Mouse (Mus musculus): Measurements from ENCODE around the gene Kif15.

The Kif15 gene

DNA sequence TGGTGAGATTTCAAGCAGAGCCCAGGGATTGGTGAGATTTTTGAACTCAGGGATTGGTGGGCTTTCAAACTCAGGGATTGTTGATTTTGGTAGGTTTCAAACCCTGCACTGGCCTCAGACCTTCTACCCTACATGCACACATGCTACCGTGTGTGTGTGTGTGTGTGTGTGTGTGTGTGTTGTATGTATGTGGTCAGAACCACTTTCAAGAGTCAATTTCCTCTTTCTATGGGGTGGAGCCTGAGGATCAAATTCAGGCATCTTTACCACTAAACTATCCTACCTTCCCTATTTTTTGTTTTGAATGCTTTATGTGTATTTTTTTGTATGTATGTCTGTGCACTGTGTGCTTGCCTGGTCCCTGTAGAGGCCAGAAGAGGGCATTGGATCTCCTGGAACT is 96.8 kb downstream of the Kif15 start:
- H3K4me1 ChIP-seq (replicated peaks; ENCODE audit: low read depth, low read length), result no peaks in the 10 kb centered on the region

DNA sequence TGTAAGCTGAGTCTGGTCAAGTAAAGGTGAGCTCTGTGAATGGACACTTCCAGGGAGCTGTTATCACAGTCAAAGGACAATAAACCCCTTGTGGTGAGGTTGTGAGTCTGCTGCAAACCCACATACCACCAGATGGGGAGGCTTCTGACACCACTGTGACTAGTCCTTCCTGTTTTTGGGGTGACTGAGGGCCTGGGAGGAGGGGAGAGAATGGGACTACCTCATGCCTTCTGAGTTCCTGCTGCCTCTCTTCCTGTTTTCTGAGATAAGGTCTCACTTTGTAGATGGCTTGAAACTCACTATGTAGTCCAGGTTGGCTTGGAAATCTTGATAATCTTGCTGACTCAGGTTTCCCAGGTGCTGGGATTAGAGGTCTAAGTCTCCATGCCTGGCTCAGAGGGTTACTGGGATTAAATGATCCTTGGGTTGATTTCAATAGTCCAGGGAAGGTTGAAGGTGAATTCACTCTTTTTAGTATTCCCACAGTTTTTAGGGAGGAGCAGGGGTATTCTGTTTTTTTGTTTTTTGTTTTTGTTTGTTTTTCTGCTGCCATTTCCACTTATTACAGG is 108.0 kb downstream of the Kif15 start:
- H3K9me3 ChIP-seq (ENCODE audit: low read length), result no peaks in the 10 kb centered on the region
- TF ChIP-seq NANOG (IDR thresholded peaks at IDR 0.05; ENCODE audit: borderline replicate concordance, low read length), result no peak
- TF ChIP-seq CTCF (conservative IDR thresholded peaks at IDR 0.05; ENCODE audit: low read length), result no peak

More for the DNA sequence above, 96.8 kb downstream of the Kif15 start:
- Histone ChIP-seq H3K27me3 (ENCODE audit: insufficient read depth, low read length) (no peaks in the 10 kb centered on the region; the same call in 1 of the 2 replicates), H3K9me3 (ENCODE audit: low read length) (no peaks in the 10 kb centered on the region), H3K4me3 (replicated peaks; ENCODE audit: low read length) (no peak overlapping the region), H3K36me3 (ENCODE audit: insufficient read depth, low read length) (no peaks in the 10 kb centered on the region)
- no peak for TF ChIP-seq CTCF (conservative IDR thresholded peaks at IDR 0.05; ENCODE audit: low read length)
- no peak for TF ChIP-seq NANOG (IDR thresholded peaks at IDR 0.05; ENCODE audit: borderline replicate concordance, low read length)
- TF ChIP-seq POU5F1 (IDR thresholded peaks at IDR 0.05; ENCODE audit: borderline replicate concordance, low read length), result no peak

DNA sequence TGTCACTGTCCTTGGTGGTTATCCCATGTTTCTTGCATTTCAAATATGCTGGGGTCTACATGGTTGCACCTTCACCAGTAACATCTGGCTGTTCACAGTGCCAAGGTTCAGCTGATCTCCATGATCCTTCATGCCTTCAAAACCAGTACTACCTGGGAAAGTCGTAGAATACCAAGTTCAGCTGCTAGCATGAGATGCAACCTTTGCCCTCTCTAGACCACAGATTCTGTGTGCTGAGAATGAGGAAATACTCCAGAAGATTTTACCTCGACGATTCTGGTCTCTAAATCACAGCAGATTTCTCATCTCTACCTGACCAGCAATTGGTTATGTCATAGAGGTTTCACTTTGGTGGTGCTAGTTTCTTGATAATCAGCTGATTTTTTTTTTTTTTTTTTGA is 109.3 kb downstream of the Kif15 start:
- TF ChIP-seq NANOG (IDR thresholded peaks at IDR 0.05; ENCODE audit: borderline replicate concordance, low read length) (no peak), CTCF (conservative IDR thresholded peaks at IDR 0.05; ENCODE audit: low read length) (no peak), POU5F1 (IDR thresholded peaks at IDR 0.05; ENCODE audit: borderline replicate concordance, low read length) (no peak)
- Histone ChIP-seq H3K27me3 (ENCODE audit: insufficient read depth, low read length) (no peaks in the 10 kb centered on the region), H3K4me3 (replicated peaks; ENCODE audit: low read length) (no peak overlapping the region)

More for the DNA sequence above, 108.0 kb downstream of the Kif15 start:
- Histone ChIP-seq H3K27me3 (ENCODE audit: insufficient read depth, low read length) (no peaks in the 10 kb centered on the region), H3K36me3 (ENCODE audit: insufficient read depth, low read length) (no peaks in the 10 kb centered on the region), H3K4me3 (replicated peaks; ENCODE audit: low read length) (no peak overlapping the region), H3K4me1 (replicated peaks; ENCODE audit: low read depth, low read length) (no peaks in the 10 kb centered on the region)

More for the DNA sequence above, 109.3 kb downstream of the Kif15 start:
- Histone ChIP-seq H3K9me3 (ENCODE audit: low read length) (no peaks in the 10 kb centered on the region), H3K4me1 (replicated peaks; ENCODE audit: low read depth, low read length) (no peaks in the 10 kb centered on the region), H3K36me3 (ENCODE audit: insufficient read depth, low read length) (no peaks in the 10 kb centered on the region)

Measured in E14TG2a.4 (cell line).